Mouse (Mus musculus): Measurements from ENCODE around the gene Mvb12b. TPM values are rescaled to one million over a fixed set of nuclear protein-coding genes. Genes with fewer than 3 reads are reported as not detected.

Mvb12b gene
- polyA plus RNA-seq, 1 experiment: 13.6 TPM

- 51% methylated on average over 21 of the region's 21 CpGs for WGBS
- no peak for DNase-seq (ENCODE audit: low read depth in 1 of 2, low spot score in 2 of 2)
- Histone ChIP-seq H3K4me3 (ENCODE audit: extremely low read depth, insufficient read depth, insufficient read length) (no peak overlapping the region), H3K27ac (ENCODE audit: insufficient read depth, low read length) (no peak overlapping the region), H3K27me3 (ENCODE audit: control insufficient read depth, insufficient read depth, low read length) (0 out of 2 replicates have a peak, but pooled peaks cover 1% of the 10 kb centered on the region), H3K36me3 (ENCODE audit: control insufficient read depth, insufficient read depth, low read length) (no peaks in the 10 kb centered on the region), H3K4me1 (ENCODE audit: control insufficient read depth, insufficient read depth, insufficient read length) (no peaks in the 10 kb centered on the region)
- TF ChIP-seq POLR2A (IDR thresholded peaks at IDR 0.05; ENCODE audit: low read depth, low read length) (no peak), CTCF (IDR thresholded peaks at IDR 0.05; ENCODE audit: extremely low read depth, insufficient read depth, insufficient read length, insufficient replicate concordance) (no peak)
Measured at GRCm38 (mm10) chr2:33717821-33718351, 169.9 kb downstream of the Mvb12b start.

GRCm38 (mm10) chr2:33717378-33717777, 170.4 kb downstream of the Mvb12b start:
- H3K27me3 ChIP-seq (ENCODE audit: control insufficient read depth, insufficient read depth, low read length): 0 out of 2 replicates have a peak, but pooled peaks cover 1% of the 10 kb centered on the region
- H3K4me3 ChIP-seq (ENCODE audit: extremely low read depth, insufficient read depth, insufficient read length): no peak overlapping the region
- 63% methylated on average over 11 of the region's 11 CpGs for WGBS
- H3K4me1 ChIP-seq (ENCODE audit: control insufficient read depth, insufficient read depth, insufficient read length): no peaks in the 10 kb centered on the region
- DNase-seq (ENCODE audit: low read depth in 1 of 2, low spot score in 2 of 2): no peak
- no peaks in the 10 kb centered on the region for H3K36me3 ChIP-seq (ENCODE audit: control insufficient read depth, insufficient read depth, low read length)
- TF ChIP-seq POLR2A (IDR thresholded peaks at IDR 0.05; ENCODE audit: low read depth, low read length): no peak
- TF ChIP-seq CTCF (IDR thresholded peaks at IDR 0.05; ENCODE audit: extremely low read depth, insufficient read depth, insufficient read length, insufficient replicate concordance): no peak
- no peak overlapping the region for H3K27ac ChIP-seq (ENCODE audit: insufficient read depth, low read length)

- DNase-seq (ENCODE audit: low read depth in 1 of 2, low spot score in 2 of 2): no peak
- WGBS: 73% methylated on average over 15 of the region's 15 CpGs
- H3K27me3 ChIP-seq (ENCODE audit: control insufficient read depth, insufficient read depth, low read length): 0 out of 2 replicates have a peak, but pooled peaks cover 1% of the 10 kb centered on the region
- no peak overlapping the region for H3K27ac ChIP-seq (ENCODE audit: insufficient read depth, low read length)
- TF ChIP-seq POLR2A (IDR thresholded peaks at IDR 0.05; ENCODE audit: low read depth, low read length): no peak
- TF ChIP-seq CTCF (IDR thresholded peaks at IDR 0.05; ENCODE audit: extremely low read depth, insufficient read depth, insufficient read length, insufficient replicate concordance): no peak
- H3K4me1 ChIP-seq (ENCODE audit: control insufficient read depth, insufficient read depth, insufficient read length): no peaks in the 10 kb centered on the region
- H3K4me3 ChIP-seq (ENCODE audit: extremely low read depth, insufficient read depth, insufficient read length): no peak overlapping the region
- H3K36me3 ChIP-seq (ENCODE audit: control insufficient read depth, insufficient read depth, low read length): no peaks in the 10 kb centered on the region
Measured at GRCm38 (mm10) chr2:33716878-33717277, 170.9 kb downstream of the Mvb12b start.

GRCm38 (mm10) chr2:33714932-33715331, 172.8 kb downstream of the Mvb12b start:
- Histone ChIP-seq H3K4me1 (ENCODE audit: control insufficient read depth, insufficient read depth, insufficient read length) (no peaks in the 10 kb centered on the region), H3K36me3 (ENCODE audit: control insufficient read depth, insufficient read depth, low read length) (no peaks in the 10 kb centered on the region), H3K27ac (ENCODE audit: insufficient read depth, low read length) (no peak overlapping the region), H3K4me3 (ENCODE audit: extremely low read depth, insufficient read depth, insufficient read length) (no peak overlapping the region), H3K27me3 (ENCODE audit: control insufficient read depth, insufficient read depth, low read length) (0 out of 2 replicates have a peak, but pooled peaks cover 1% of the 10 kb centered on the region)
- 70% methylated on average over 8 of the region's 8 CpGs for WGBS
- TF ChIP-seq POLR2A (IDR thresholded peaks at IDR 0.05; ENCODE audit: low read depth, low read length): no peak
- no peak for TF ChIP-seq CTCF (IDR thresholded peaks at IDR 0.05; ENCODE audit: extremely low read depth, insufficient read depth, insufficient read length, insufficient replicate concordance)
- DNase-seq (ENCODE audit: low read depth in 1 of 2, low spot score in 2 of 2): no peak

GRCm38 (mm10) chr2:33713580-33714260, 174.0 kb downstream of the Mvb12b start:
- 0 out of 2 replicates have a peak, but pooled peaks cover 1% of the 10 kb centered on the region for H3K27me3 ChIP-seq (ENCODE audit: control insufficient read depth, insufficient read depth, low read length)
- TF ChIP-seq POLR2A (IDR thresholded peaks at IDR 0.05; ENCODE audit: low read depth, low read length): no peak
- TF ChIP-seq CTCF (IDR thresholded peaks at IDR 0.05; ENCODE audit: extremely low read depth, insufficient read depth, insufficient read length, insufficient replicate concordance): no peak

GRCm38 (mm10) chr2:33712811-33713210, 174.9 kb downstream of the Mvb12b start:
- 0 out of 2 replicates have a peak, but pooled peaks cover 1% of the 10 kb centered on the region for H3K27me3 ChIP-seq (ENCODE audit: control insufficient read depth, insufficient read depth, low read length)

More at GRCm38 (mm10) chr2:33713580-33714260, 174.0 kb downstream of the Mvb12b start:
- H3K36me3 ChIP-seq (ENCODE audit: control insufficient read depth, insufficient read depth, low read length): no peaks in the 10 kb centered on the region
- 74% methylated on average over 12 of the region's 12 CpGs for WGBS
- H3K27ac ChIP-seq (ENCODE audit: insufficient read depth, low read length): no peak overlapping the region
- DNase-seq (ENCODE audit: low read depth in 1 of 2, low spot score in 2 of 2): no peak
- H3K4me3 ChIP-seq (ENCODE audit: extremely low read depth, insufficient read depth, insufficient read length): no peak overlapping the region
- H3K4me1 ChIP-seq (ENCODE audit: control insufficient read depth, insufficient read depth, insufficient read length): no peaks in the 10 kb centered on the region

GRCm38 (mm10) chr2:33708831-33709230, 178.9 kb downstream of the Mvb12b start:
- no peaks in the 10 kb centered on the region for H3K27me3 ChIP-seq (ENCODE audit: control insufficient read depth, insufficient read depth, low read length)
- WGBS: 53% methylated on average over 8 of the region's 8 CpGs
- TF ChIP-seq CTCF (IDR thresholded peaks at IDR 0.05; ENCODE audit: extremely low read depth, insufficient read depth, insufficient read length, insufficient replicate concordance) (no peak), POLR2A (IDR thresholded peaks at IDR 0.05; ENCODE audit: low read depth, low read length) (no peak)

More at GRCm38 (mm10) chr2:33712811-33713210, 174.9 kb downstream of the Mvb12b start:
- WGBS: 74% methylated on average over 4 of the region's 4 CpGs
- no peak overlapping the region for H3K4me3 ChIP-seq (ENCODE audit: extremely low read depth, insufficient read depth, insufficient read length)
- H3K36me3 ChIP-seq (ENCODE audit: control insufficient read depth, insufficient read depth, low read length): no peaks in the 10 kb centered on the region
- TF ChIP-seq CTCF (IDR thresholded peaks at IDR 0.05; ENCODE audit: extremely low read depth, insufficient read depth, insufficient read length, insufficient replicate concordance) (no peak), POLR2A (IDR thresholded peaks at IDR 0.05; ENCODE audit: low read depth, low read length) (no peak)
- H3K4me1 ChIP-seq (ENCODE audit: control insufficient read depth, insufficient read depth, insufficient read length): no peaks in the 10 kb centered on the region
- no peak for DNase-seq (ENCODE audit: low read depth in 1 of 2, low spot score in 2 of 2)
- H3K27ac ChIP-seq (ENCODE audit: insufficient read depth, low read length): no peak overlapping the region

More at GRCm38 (mm10) chr2:33708831-33709230, 178.9 kb downstream of the Mvb12b start:
- H3K36me3 ChIP-seq (ENCODE audit: control insufficient read depth, insufficient read depth, low read length): no peaks in the 10 kb centered on the region
- H3K4me1 ChIP-seq (ENCODE audit: control insufficient read depth, insufficient read depth, insufficient read length): no peaks in the 10 kb centered on the region
- H3K27ac ChIP-seq (ENCODE audit: insufficient read depth, low read length): no peak overlapping the region
- DNase-seq (ENCODE audit: low read depth in 1 of 2, low spot score in 2 of 2): no peak
- no peak overlapping the region for H3K4me3 ChIP-seq (ENCODE audit: extremely low read depth, insufficient read depth, insufficient read length)
